Mouse (Mus musculus) myocyte (in vitro differentiated cells): ENCODE data around the gene Methig1.
"Not testable (repeated sequence)": the region's sequence is repeated elsewhere in the genome, so short reads cannot be mapped to it uniquely, and the experiment has no call there.

Source experiments
- CEBPB ChIP-seq: IDR thresholded peaks from 2 replicates; pipeline ENCODE4 v1.6.1; 2011; ENCODE audit warnings: mild to moderate bottlenecking, moderate library complexity; ENCODE audit not compliant: poor library complexity, insufficient read depth, severe bottlenecking
- E2F4 ChIP-seq: IDR thresholded peaks from one replicate; pipeline ENCODE4 v1.6.1; 2011; ENCODE audit warnings: mild to moderate bottlenecking, control low read depth, moderate library complexity; ENCODE audit not compliant: insufficient read depth
- MAX ChIP-seq: IDR thresholded peaks from one replicate; pipeline ENCODE4 v1.6.1; 2011; ENCODE audit warnings: low read depth, mild to moderate bottlenecking, control low read depth
- MYOD1 ChIP-seq, 3 experiments: IDR thresholded peaks; one replicate each; pipeline ENCODE4 v1.6.1; 2011; ENCODE audit warnings: control low read depth in 2 of 3, low read depth in 2 of 3, mild to moderate bottlenecking in 2 of 3, moderate library complexity in 1 of 3; ENCODE audit not compliant: insufficient read length in 2 of 3, control insufficient read depth in 1 of 3
- MYOG ChIP-seq, 3 experiments: IDR thresholded peaks; one replicate each; pipeline ENCODE4 v1.6.1; 2011; ENCODE audit warnings: control low read depth in 2 of 3, low read depth in 2 of 3, mild to moderate bottlenecking in 2 of 3; ENCODE audit not compliant: insufficient read length in 2 of 3, control insufficient read depth in 1 of 3, insufficient read depth in 1 of 3
- POLR2A ChIP-seq: IDR thresholded peaks from one replicate; pipeline ENCODE4 v1.6.1; 2011; ENCODE audit warnings: low read depth, mild to moderate bottlenecking, control low read depth, moderate library complexity; ENCODE audit not compliant: insufficient read length
- POLR2AphosphoS2 ChIP-seq: IDR thresholded peaks from one replicate; pipeline ENCODE4 v1.6.1; 2011; ENCODE audit warnings: low read depth, control low read depth; ENCODE audit not compliant: insufficient read length
- REST ChIP-seq: IDR thresholded peaks from one replicate; pipeline ENCODE4 v1.6.1; 2011; ENCODE audit warnings: mild to moderate bottlenecking, control low read depth, moderate library complexity; ENCODE audit not compliant: insufficient read depth, insufficient read length
- SRF ChIP-seq: IDR thresholded peaks from one replicate; pipeline ENCODE4 v1.6.1; 2011; ENCODE audit warnings: low read depth; ENCODE audit not compliant: control insufficient read depth, insufficient read length
- TCF12 ChIP-seq: IDR thresholded peaks from one replicate; pipeline ENCODE4 v1.6.1; 2011; ENCODE audit warnings: mild to moderate bottlenecking, control low read depth; ENCODE audit not compliant: poor library complexity, insufficient read depth, severe bottlenecking
- TCF3 ChIP-seq: IDR thresholded peaks from one replicate; pipeline ENCODE4 v1.6.1; 2011; ENCODE audit warnings: low read depth, control low read depth; ENCODE audit not compliant: insufficient read length
- USF1 ChIP-seq: IDR thresholded peaks from one replicate; pipeline ENCODE4 v1.6.1; 2011; ENCODE audit warnings: low read depth, mild to moderate bottlenecking, control low read depth, moderate library complexity

DNA sequence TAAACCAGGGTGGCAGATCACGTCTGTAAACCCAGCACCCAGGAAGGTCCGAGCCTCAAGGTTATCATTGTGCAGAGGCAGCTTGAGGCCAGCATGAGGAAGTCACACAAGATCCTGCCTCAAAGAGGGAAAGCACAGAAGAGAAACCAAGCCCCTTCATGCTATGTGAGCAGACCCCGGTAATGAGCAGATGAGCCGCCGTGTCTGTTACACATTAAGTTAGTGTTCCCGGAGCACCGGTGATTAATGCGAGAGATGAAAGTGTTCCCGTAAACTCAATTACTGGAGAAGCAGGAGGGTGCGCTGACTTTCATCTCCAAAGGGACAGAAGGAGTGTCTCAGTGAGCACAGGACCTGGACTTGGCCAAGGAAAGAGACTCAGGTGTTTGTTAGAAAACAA lies 23.6 kb upstream of the Methig1 start:
- TF ChIP-seq POLR2A; USF1; MYOG (IDR thresholded peaks at IDR 0.05; ENCODE audit: control insufficient read depth in 1 of 3, insufficient read depth in 1 of 3, insufficient read length in 2 of 3, low read depth in 2 of 3); E2F4; SRF; POLR2AphosphoS2; MAX; TCF12; MYOD1 (IDR thresholded peaks at IDR 0.05; ENCODE audit: control insufficient read depth in 1 of 3, insufficient read length in 2 of 3, low read depth in 2 of 3); REST; TCF3; CEBPB: not testable (repeated sequence)
